Mouse (Mus musculus) lung, postnatal 14 days (tissue): Measurements from ENCODE around the gene Ubqln4.

ENCODE experiments used
- DNase-seq: peaks from one replicate; pipeline ENCODE4 v3.0.0; 2021

Ubqln4 gene

GRCm38 (mm10) chr3:88553525-88553879, at the start of gene Ubqln4:
Ubqln4 (plus strand) TSS chr3:88553758.
- peak; percentile 93 for DNase-seq

DNA sequence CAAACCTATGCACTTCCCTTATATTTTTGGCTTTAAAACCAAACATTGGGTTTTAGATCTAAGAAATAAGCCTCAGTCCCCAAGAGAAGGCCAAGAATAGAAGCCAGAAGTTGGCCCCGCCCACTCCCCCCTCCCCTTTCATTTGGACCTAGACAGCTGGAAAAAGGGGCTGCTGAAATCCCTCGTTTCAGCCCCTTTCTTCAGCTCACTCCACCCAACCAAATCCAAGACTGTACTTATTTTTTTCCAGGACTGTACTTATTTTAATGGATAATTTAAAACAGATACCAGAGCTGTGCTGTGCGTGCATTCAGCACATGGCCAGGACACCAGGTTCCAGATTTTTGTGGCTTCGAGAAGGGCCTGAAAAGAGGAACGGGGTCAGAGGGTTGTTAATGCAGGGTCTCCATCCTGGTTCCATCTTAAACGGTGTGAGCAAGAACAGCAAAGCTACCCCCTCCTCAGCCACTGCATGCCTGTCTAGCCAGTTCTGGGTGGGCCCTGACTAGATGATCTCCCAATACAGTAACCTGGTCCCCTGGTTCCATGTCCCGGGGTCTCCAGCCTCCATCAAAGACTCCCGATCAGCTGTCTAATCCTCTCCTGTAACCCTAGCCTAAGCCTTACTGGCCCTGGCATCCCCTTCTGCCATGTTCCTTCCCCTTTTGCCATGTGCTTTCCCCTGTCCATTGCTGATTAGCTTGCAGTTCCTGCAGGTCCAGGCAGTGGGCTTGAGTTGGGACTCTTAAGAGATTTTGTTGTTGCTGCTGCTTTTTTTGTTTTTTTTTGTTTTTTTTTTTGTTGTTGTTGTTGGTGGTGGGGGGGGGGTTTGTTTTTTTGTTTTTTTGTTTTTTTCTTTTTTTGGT, 49.4 kb upstream of the Ubqln4 start:
- DNase-seq = no peak

DNA sequence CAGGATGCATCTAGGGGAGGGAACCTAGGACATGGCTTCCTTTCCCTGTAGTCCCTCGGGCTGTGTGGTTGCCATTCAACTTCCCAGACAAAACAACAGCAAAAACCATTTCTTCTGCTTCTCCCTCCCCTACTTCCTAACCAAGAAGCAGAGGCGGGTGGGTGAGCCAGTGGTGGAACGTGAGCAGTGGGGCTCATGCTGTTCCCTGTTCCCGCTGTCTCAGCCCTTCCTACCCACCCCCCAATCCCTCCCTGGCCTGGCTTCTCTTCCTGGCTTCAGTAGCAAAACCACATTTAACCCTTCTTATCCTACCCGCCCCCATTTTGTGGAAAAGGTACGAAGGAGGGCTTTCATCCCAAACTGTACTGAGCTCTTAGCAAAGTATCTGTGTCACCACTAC, 48.5 kb upstream of the Ubqln4 start:
- DNase-seq = no peak

GRCm38 (mm10) chr3:88505765-88506164, 47.8 kb upstream of the Ubqln4 start:
- no peak for DNase-seq

GRCm38 (mm10) chr3:88509250-88509649, 44.3 kb upstream of the Ubqln4 start:
- no peak for DNase-seq

DNA sequence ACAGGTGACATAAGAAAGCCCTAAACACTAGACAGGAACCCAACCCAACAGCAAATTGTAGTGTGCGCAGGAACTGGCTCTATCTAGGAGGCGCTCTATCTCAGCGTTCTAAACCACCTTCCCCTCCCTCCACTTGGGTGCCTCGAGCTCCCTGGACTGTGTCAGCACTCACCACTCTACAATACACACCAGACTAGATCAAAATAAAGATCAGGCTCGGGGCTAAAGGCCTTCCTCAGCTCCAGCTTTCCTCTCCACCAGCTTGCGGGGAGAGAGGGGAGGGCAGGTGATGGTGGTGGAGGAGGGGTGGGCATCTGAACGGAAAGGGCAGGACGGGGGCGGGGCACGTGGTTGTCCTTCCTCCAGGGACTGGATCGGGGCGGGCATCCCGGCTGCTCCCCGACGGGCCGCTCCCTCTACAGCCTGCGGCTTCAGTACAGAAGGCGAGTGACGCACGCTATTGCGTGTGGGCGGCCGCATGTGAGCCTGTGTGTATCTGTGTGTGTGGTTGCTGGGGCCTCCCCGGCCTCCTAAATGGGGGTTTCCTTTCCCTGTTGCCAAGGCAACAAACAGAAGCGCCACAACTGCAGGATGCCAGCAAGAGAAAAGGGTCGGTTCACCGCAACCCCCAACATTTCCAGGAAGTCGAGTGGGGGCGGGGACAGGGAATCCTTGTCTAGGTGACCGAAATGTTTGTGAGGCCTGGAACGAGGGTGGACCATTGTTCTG, 43.7 kb upstream of the Ubqln4 start, which contains the start of gene Lmna:
TSS of gene Lmna (minus strand) at position 265 of the 729 bp plus-strand sequence.
- peak; percentile 98 for DNase-seq

GRCm38 (mm10) chr3:88510421-88511289, 42.9 kb upstream of the Ubqln4 start:
- no peak for DNase-seq

DNA sequence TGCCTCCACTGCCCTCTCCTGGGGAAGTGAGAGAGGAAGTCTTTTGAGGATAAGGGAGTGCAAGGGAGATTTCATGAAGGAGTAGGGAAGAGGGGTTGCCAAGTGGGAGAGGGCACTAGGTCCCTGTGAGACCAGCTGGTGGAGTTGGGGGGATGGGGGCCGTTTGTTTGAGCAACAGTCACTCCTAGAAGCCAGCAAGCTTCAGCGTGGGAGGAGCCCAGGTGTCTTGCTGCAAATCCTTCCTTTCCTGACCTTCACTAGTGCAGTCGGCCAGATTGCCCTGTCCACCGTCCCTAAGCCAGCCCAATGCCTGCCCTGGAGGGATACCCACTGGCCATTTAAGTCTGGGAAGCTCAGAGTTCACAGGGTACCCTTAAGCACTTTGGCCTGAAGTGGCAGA, 42.0 kb upstream of the Ubqln4 start:
- no peak for DNase-seq

- DNase-seq = no peak
Observed at GRCm38 (mm10) chr3:88512141-88512895, 41.2 kb upstream of the Ubqln4 start.

DNA sequence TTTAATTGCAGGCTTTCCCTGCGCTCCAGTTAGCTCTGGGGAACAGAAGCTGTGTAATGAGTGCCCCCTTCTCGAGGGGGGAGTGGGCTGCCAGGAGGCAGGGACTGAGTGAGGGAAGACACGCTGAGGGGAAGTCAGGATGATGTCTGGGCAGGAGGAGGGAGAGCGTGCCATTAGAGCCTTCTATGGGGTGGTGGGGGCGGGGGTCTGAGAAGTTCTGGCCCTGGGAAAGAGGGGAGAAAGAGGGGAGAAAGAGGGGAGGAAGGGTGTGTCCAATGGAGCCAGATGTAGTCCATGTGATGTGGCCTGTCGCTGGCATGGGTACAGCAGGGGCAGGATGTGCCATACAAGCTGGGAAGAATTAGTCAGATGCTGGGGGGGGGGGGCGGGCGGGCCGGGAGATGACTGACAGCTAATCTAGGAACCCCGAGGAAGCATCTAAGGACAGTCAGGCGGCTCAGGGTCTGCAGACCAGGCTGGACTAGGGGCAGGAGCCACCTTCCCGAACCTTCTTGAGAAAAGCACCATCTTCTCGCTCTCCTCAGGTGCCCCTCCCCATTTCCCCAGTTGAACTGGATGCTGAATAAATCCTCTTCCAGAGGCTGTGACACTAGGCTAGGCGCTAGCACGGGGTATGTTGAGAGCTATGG, 40.5 kb upstream of the Ubqln4 start:
- DNase-seq = peak; percentile 68

GRCm38 (mm10) chr3:88513546-88514115, 39.9 kb upstream of the Ubqln4 start:
- no peak for DNase-seq

DNA sequence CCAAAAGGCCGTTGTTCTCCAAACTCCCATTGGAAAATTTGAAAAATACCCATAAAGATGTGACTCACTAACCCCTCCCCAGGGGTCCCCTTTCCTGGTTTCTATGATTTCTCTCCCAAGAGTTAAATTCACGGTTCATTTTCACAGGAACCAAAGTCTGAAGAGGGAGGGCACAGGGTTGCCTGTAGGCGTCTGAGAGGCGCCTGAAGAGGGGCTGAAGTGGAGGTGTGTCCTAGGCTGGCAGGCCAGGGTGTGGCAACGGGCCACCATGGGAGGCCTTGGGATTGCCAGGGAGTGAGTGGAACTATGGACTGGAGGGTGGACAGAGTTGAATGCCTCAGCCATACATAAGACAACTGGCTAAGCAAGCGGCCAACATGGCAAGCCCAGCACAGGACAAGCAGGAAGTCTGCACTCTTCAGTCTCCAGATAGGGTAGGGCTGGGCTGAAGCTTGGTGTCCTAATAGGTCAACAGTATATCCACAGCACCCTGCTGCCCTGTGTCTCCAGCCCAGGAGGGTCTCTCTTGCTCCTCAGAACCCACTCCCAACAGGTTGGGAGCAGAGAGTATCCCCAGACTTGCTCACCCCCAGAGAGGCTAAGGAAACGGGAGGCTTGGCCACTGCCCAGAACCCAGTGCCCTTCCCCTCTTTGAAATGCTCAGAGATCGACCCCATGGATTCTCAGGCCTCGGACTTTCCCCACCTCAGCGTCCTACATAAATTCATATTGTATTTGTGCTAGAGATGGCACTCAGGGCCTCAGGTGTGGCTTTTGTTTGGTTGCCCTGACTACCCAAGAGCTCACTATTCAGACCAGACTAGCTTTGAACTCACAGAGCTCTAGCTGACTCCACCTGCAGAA, 39.1 kb upstream of the Ubqln4 start:
- peak; percentile 61 for DNase-seq

GRCm38 (mm10) chr3:88515095-88515386, 38.5 kb upstream of the Ubqln4 start:
- DNase-seq = no peak

DNA sequence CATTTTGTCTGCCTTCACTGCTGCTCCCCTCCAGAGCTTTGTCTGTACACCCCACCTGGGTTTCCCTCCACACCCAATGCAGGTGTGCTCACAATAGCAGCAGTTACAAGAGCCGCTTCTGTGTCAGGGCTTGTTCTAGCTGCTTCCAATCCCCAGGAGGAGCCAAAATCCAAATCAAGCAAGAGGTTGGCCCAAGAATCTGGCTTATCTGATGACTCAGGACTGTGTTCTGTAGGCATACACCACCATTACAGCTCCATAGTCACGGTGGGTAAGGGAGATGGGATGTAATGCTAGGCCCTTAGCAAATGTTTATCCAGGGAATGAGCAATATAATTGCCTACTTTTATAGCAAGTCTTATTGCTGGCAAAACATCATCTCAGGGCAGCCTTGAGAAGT, 37.2 kb upstream of the Ubqln4 start:
- DNase-seq = no peak

- DNase-seq = no peak
Observed at GRCm38 (mm10) chr3:88518411-88518810, 35.1 kb upstream of the Ubqln4 start.

DNA sequence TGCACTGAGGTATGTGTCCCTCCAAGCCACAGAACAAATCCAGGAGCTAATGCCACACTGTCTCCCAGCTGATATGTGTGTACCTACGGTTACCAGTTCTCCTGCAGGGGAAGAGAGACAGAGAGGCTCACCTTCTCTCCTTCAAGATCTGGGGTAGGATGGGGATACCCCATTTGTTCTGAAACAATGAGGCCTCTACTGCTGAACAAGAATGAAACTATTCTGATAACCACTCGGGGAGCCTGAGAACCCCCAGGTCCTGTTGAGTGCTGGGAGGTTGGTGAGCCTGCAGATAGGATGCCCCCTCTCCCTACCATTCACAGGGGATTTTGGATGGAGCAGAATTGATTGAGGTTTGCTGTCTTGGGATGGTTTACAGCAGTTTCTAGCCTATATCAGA, 33.5 kb upstream of the Ubqln4 start:
- no peak for DNase-seq

DNA sequence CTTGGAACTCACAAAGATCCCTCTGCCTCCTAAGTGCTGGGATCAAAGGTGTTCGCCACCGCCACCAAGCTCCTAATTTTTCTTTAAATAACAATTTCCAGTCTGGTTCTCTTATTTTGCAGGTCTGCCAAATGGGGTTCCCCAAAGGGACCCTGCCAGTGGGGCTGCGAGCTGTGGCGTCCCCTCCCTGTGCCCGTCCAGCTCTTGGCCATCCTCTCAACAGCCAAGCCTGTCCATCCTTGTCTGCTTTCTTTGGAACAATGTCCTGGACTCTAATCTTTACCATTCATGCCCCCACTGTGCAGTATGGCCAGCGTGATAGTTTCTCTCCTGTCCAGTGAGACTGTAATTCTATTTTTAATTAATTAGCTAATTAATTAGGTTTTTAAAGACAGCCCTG, 32.4 kb upstream of the Ubqln4 start:
- no peak for DNase-seq

- DNase-seq = peak; percentile 74
Observed at GRCm38 (mm10) chr3:88521803-88522331, 31.7 kb upstream of the Ubqln4 start.

- DNase-seq = no peak
Observed at GRCm38 (mm10) chr3:88523027-88523426, 30.5 kb upstream of the Ubqln4 start.

DNA sequence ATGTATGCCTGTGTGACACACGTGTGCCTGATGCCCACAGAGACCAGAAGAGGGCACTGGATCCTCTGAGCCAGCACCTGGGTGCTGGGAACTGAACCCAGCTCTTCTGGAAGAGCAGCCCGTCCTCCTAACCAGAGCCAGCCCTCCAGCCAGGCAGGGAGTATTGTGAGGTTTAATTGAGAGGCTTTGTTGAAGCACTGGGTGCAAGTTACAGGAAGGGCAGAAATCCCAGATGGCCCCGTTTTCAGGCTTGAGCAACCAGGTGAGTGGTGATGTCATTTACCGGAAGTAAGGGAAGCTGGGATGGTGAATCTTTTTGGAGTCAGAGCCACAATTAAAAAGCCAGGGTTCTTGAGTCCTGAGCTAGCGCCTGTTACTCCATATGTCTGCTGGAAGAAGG, 28.5 kb upstream of the Ubqln4 start:
- DNase-seq = no peak
